Mouse (Mus musculus) thymus, adult 2 months (tissue): ENCODE measurements around the gene Nmrk1.

Experiments
- CTCF ChIP-seq: fragments of 200-500 bp; IDR thresholded peaks from 2 replicates; pipeline ENCODE4 v1.5.1; 2012; ENCODE audit warnings: mild to moderate bottlenecking, control low read depth, low read length, moderate library complexity, borderline replicate concordance; ENCODE audit not compliant: control insufficient read depth, poor library complexity, insufficient read depth; ENCODE audit errors: extremely low read depth
- POLR2A ChIP-seq: fragments of 200-500 bp; IDR thresholded peaks from 2 replicates; pipeline ENCODE4 v1.6.1; 2012; ENCODE audit warnings: mild to moderate bottlenecking, low read length, control low read depth, moderate library complexity; ENCODE audit not compliant: control insufficient read depth, poor library complexity, insufficient read depth; ENCODE audit errors: extremely low read depth

DNA sequence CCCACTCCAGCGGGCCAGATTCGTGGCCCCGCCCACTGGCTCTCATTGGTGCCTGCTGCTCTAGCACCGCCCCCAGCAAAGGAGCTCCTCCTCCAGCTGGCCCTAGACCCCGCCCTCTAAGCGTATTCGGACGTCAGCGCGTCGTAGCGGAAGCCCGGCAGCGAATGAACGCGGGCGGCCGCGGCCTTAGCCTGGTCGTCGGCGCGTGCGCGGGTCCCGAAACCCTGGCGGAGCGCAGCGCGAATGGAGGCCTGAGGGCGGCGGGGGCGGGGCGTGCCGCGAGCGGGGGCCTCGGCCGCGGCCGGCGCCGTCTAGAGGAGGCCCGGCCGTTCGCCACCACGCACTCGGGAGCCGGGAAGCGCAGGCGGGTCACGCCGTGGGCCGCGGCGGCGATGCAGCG, 38.9 kb downstream of the Nmrk1 start, which contains the start of gene Carnmt1:
- 0 out of 2 replicates have a peak, but pooled peaks have one; percentile 49 for TF ChIP-seq POLR2A
- TF ChIP-seq CTCF: 0 out of 2 replicates have a peak, but pooled peaks have one; percentile 50
